Mouse (Mus musculus): ENCODE data around the gene Myl12a. TPM values are rescaled to one million over a fixed set of nuclear protein-coding genes. Genes with fewer than 3 reads are reported as not detected.
"Not testable (repeated sequence)": the region's sequence is repeated elsewhere in the genome, so short reads cannot be mapped to it uniquely, and the experiment has no call there.

Gene Myl12a
- total RNA-seq, 4 experiments from 2014 or later = 265 to 302 (median 283) TPM

DNA sequence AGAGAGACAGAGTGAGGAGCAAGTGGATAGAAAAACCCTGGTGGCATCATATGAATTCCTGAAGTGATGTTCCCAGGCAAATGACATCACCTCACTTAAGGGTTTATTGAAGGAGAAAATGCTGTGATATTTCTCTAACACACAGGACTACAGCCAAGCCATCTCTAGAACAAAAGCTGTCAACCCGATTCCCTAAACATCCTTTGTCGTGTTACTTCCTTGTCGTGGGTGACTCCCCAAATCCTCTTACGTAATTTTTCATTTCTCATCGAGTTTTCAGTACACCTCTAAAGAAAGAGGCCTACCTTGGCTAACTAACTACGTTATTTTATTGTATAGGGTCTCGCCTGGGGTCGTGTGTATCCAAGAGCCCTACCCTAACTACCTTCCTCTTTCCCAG, 13.2 kb downstream of the Myl12a start:
- no peak for DNase-seq

DNA sequence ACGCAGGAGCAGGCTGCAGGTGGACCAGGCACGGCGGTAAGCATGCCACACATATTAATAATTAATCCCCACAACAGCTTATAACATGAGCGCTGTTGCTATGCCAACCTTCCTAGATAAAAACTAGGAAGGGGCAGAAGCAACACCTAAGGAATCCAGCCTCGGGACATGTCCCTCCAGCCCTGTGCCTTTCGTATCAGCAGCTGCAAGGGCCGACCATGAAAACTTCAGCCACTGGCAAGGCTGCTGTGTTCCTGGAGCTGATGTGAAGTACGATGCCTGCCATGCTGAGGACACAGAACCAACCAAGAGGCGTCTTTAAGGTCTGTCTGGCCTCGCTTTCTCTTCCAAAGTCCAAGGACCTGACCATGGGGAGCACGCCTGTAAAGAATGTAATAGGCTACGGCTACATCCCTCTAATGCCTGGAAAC, 14.3 kb downstream of the Myl12a start:
- no peak for DNase-seq

DNA sequence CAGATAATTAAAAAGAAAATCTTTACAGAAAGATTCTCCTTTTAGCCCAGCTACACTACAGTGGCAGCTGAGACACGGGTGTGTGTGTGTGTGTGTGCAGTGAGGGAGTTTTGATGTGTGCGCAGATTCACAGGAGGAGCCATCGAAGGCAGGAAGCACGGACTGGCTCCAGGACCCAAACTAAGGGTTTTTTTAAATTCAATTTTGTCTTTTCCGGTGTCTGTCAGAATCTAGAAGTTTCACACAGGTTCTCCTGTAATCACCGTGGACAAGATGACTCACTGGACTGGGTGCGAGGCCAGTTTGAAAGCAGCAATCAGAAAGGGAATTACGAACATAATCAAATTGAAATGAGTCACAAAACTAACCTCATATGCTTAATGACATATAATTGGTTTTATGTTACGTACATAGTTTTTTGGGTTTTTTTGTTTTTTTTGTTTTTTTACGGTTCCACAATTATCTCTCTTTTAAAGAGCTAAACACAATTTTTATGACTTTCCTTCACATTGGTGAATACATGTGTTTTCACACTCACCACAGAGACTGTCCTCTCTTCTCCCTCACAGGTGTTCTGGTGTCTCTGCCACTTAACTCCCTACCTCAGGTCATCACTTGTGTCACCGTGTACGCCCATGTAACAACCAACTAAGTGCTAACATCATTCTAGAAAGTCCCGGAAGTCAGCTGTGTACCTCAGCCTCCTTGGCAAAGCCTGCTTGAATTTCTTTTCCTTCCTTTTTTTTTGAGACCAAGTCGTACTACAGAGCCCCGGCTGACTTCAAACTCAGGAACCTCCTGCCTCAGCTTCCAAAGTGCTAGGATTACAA, 15.6 kb downstream of the Myl12a start:
- no peak for DNase-seq

DNA sequence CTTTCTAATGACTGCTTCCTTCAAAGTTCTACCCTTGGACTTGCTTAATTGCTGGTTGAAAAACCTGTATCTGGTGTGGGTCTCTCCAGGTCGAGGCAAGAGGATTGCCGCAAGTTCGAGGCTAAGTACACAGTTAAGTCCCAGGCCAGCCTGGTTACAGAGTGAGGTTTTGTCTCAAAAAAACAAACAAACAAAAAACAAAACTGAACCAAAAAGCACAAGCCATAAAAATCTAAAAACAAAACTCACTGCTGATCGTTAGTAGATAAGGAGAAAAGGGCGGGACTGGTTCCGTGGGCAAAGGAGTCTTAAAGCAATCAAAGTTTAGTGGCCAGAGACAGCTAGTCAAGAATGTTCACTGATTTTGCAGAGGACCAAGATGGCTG, 16.3 kb downstream of the Myl12a start:
- no peak for DNase-seq

DNA sequence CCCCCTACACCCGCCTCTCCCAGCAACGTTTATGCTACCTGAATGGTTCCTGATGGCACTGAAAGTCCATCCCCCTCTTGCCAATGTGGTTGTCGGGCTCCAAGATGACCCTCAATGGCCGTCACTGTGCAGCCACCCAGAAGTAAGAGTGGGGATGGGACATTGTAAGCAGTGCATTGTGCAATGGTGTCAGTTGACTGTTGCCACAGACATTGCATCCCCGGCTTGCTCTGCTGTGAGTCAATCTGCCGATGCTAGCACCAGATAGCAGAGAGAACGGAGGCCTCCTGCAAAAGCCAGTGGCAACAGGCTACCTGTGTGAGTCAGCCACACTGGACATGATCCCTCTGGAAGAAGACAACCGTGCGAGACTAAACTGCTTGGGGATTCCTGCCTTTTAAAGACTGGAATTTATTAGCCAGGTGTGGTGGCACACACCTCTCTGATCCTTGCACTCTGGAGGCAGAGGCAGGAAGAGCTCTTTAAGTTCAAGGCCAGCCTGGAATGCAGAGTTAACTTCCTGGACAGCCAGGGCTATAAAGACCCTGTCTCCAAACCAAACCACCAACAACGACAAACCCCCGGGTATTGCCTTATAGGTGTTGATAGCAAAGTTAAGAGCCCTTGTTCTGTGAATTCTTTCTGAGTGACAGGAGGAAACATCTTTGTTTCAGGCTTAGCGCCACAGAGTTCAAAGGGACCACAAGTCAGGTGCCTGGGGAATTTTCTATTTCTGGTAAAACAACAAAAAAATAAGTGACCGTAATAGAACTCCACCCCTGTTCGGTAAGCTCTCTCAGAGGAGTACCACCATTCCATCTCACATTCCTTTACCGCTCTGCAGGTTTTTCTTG, 16.9 kb downstream of the Myl12a start:
- DNase-seq = no peak

DNA sequence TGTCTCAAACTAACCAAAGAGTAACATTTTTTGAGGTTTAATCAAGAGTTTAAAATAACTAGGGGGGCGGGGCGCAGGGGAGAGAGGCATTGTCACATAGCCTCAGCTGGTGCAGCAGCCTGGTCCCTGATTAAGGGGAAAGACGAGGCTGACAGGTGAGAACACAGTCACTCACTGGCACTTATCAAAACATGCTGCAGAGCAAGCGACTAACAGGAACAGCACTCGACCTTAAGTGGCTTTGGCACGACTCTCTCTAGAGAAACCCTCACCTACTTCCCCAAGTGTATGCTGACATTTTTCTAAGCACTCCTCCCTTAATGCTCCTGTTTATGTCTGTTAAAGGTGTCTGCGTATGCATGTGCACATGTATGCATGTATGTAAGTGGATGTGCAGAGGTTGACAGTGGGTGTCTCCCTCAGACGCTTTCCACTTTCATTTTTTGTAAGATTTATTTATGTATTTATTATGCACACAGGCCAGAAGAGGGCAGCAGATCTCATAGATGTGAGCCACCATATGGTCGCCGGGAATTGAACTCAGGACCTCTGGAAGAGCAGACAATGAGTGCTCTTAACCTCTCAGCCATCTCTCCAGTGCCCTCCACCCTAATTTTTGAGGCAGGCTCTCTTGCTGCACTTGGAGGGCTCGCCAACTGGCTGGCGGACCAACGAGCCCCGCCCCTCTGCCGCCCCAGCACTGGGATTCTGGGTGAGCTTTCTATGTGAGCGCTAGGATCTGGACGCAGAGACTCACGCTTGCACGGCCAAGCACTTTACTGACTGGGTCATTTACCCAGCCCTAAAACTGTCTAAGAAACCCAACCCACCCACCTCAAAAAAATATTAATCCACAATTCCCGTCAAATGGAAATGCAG, 23.1 kb downstream of the Myl12a start:
- DNase-seq = no peak

DNA sequence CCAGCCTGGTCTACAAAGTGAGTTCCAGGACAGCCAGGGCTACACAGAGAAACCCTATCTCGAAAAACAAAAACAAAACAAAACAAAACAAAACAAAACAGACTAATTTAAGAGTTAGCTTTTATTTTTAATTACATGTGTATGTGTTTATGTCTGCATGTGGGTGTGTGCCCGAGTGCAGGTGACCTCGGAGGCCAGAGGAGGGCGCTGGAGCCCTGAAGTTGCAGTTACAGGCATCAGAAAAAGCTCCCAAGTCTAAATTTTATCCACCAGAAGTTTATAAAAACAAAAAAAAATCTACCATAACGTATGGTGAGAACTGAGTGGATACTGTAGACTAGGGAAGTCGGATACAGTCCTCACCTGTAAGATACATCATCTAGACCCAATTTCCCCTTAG, 24.9 kb downstream of the Myl12a start:
- no peak for DNase-seq

DNA sequence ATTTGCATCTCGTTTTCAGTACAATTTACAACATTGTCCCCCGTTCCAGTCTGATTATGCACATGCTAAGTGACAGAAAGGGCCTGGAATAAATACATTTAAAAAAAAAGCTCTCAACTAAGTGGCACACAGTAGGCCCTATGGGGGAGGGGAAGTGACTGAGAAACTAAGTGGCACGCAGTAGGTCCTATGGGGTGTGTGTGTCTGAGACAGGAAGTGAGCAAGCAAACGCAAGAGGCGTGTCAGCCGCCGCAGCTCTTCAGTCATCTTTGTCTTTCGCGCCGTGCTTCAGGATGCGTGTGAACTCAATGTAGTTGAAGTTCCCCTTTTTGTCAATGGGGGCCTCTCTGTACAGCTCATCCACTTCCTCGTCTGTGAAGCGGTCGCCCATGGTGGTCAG, 28.6 kb downstream of the Myl12a start:
- DNase-seq = not testable (repeated sequence)

DNA sequence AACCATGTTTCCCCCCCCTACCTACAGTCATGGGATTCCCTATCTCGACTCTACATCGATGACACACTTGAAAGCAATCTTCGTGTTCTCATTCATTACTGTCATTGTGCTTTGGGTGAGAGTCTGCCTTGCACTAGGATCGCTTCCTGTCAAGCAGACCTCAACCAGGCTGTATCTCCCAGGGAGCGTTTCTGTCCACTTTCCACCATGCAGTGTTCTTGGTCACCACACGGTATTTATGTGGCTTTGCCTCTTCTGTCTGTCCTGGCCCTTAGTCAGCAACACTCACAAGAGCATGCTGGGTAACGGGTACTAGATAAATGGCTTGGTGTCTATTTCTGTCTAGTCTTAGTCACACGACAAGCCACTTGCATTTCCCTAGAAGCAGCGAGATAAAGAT, 29.3 kb downstream of the Myl12a start:
- DNase-seq = no peak

DNA sequence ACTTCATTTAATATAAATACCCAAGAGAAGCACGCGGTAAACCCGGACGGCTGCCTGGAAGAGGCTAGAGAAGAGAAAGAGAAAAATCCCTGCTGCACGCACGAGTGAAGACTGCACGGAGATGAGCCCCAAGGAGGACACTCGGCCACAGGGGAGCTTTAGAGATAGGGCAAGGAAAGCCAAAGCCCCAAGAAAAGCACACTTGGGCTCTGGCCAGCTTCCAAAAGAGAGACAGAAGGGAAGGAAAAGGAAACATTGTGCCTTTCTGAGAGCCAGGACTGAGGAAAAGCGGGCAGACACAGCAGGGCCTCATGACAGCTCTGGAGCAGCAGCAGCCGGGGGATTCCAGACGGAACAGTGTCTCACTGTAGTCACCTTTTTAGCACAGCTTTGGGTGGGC, 31.5 kb downstream of the Myl12a start:
- no peak for DNase-seq

DNA sequence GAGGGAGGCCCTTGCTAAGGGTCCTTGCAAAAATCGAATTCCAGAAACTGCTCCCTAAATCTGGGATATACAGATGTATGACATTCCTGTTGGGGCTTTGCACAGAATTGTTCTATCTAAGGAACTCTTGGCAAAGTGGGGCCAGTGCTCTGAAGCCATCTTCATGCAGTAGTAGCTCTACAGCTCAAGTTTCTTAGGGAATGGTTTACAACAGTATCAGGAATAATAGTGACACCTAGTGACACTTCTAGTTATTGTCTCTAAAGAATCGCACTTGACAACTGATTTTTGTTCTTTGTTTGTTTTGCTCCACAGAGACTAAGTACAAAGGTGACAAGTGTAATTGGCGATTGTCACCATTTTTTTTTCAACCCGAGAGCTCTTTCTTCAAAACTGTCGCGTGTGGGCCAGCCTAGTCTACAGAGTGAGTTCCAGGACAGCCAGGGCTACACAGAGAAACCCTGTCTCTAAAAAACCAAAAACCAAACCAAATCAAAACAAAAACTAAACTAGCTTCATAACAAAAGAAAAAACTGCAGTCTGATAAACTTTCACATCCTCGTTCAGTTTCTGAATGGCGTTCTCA, 34.0 kb downstream of the Myl12a start:
- DNase-seq = no peak

DNA sequence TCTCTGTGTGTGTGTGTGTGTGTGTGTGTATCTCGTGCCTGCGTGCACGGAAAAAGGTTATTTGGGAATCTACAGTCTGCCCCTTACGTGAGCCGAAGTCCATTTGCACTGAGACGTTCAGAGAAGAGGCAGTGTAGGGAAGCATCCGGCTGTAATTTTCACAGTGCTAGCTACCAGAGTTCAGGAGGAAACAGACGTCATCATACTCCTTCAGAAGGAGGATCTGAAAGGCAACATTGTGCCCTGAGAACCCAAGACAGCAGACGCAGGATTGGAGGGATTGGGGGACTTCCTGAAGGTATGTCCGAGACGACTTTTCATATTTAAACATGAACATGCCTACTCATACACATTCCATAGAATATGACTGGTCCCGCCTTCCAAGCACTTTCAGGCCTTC, 35.0 kb downstream of the Myl12a start:
- no peak for DNase-seq

DNA sequence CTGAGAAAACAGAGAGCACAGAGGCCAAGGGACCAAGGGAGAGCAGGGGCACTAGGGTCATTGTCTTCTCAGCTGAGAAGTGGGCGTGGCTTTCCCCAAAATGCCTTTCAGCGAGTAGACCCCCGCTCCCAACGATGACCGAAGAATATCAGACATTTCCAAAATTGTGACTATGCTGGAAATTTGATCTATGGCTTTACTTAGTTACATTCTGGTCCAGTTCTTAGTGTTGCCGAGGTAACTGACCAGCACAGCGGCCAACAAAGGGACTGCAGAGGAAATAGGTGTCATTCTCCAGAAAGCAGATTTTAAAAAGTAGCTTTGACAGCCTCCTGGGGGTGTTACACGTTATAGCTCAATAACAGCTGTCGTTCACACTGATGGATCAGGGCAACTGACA, 35.5 kb downstream of the Myl12a start:
- no peak for DNase-seq

DNA sequence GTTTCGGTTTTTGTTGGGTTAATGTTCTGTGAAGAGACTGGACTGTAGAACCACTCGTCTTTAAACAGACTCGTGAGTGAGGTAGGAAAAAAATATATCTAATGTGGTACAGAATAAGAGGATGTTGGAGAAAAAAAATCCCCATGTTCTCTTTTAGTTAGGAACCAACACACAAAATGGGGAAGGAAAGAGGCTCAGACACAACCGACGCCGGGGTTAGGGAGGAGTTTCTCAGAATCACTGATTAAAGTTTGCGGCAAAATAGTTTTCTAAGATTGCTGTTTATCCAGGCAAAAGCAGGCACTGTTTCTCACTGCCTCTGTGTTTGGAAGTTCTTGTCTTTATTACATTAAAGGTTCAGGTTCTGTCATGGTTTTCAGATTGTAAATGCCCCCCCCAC, 36.6 kb downstream of the Myl12a start:
- DNase-seq = no peak

DNA sequence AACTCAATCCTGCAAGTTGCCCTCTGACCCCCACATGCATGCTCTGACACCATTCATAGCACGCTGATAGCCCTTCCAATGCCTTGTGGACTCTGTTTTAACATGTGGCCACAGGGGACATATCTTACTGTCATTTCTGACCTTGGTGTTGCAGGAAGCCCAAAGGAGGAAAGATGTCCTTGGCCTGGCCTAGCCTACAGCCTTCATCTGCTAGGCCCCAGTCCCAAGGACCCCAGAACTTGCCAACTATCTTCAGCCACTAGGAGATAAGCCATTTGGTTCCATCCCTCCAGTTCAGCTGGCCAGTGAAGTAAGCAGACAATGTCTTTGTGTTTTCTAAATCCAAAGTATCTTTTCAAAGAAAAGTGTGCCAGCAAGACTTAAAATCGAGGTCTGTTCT, 37.4 kb downstream of the Myl12a start:
- DNase-seq = peak; percentile 67

DNA sequence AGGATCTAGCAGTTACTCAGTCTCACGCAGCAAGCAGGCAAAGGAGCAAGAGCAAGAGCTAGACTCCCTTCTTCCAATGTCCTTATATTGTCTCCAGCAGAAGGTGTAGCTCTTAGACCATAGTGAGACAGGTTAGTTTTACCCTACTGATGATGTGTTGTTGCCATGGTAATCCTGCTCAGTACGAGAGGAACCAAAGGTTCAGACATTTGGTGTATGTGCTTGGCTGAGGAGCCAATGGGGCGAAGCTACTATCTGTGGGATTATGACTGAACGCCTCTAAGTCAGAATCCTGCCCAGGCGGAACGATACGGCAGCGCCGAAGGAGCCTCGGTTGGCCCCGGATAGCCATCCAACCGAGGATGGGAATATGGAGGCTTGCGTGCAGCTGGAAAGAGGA, 39.1 kb downstream of the Myl12a start:
- DNase-seq = peak; percentile 89

DNA sequence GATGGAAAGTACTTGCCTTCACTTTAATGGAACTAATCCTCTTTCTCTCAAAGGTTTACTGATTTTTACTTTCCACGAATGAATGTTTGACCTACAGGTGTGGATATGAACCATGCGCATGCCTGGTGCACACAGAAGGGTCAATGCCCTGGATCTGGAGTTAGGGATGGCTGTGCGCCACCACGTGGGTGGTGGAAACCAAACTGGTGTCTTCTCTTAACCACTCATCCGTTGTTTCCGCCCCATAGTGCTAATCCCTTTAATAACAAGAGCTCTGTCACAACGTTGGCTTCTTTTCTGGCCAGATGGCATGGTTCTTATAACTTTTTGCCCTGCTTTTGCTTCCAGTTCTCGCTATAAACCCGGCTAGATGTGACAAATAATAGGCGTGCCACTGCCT, 51.4 kb downstream of the Myl12a start:
- no peak for DNase-seq

DNA sequence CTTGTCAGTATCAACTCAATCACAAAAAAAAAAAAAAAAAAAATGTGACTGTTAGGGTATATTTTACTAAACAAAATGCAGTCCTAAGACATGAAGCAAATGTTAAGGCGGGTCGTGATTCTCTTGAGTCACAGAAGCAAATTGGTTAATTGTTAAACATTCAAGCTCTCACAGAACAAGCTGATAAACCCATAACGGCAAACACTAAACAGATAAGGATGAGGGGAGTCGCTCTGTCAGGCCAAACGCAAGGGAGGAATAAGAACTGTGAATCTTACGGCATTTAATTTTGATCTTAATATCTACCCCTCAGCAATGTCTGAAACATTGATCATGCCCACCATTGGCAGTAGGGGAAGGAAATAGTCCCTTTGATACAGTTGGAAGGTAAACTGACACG, 53.5 kb downstream of the Myl12a start:
- no peak for DNase-seq

DNA sequence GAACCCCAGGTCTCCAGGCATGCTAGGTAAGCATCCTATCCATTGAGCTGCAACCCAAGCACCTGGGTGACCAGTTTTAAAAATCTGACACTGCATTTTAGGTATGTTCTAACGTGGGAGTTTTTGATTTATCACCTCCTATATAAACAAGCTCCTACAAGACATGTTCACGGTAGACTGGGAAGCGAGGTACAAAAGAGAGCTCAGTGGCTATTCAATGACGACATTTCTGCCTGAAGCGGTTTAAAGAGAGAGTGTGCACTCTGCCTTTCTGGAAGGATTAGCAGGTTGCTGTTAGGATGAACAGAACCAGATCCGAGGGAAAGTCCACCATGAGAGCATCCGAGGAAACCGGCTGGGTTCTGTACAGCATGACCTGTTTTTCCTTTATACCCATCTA, 54.0 kb downstream of the Myl12a start:
- DNase-seq = no peak

DNA sequence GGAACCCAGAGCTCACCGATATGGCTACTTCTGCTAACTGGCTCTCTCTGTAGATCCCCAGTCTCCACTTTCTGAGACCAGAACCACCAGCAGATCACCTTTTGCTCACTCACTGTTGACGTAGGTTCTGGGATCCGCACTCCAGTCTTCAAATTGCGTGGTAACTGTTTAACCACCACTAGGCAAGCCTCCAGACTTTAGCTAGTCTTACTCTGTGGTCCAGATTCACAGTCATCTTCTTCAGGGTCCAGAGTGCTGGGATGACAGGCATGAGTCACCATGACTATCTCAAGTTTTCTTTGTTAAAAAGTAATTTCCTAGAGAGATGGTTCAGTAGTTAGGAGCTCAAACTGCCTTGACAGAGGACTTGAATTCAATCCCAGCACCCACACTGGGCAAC, 58.9 kb downstream of the Myl12a start:
- DNase-seq = no peak
